Mouse (Mus musculus): Measurements from ENCODE around the gene Podn.

DNA sequence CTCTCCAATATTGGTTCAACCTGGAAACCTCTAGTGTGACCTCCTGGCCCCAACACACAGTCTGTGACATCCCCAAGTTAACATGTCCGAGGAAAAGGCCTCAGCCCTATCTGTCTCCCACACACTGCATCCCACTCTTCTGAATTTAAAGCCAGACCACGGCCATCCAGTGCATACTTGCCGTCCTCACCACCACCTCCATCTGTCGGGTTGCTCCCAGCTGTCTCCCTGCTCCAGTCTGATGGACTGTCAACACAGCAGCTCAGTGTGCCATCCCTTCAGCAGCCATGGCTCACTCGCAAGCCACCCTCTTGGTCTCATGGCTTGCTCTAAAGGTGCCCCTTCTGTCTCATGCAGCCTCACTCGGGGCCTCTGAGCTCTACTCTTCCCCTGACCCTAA is 100.5 kb downstream of the Podn start:
- TF ChIP-seq CTCF (IDR thresholded peaks at IDR 0.05; ENCODE audit: low read depth): no peak
- TF ChIP-seq EP300 (IDR thresholded peaks at IDR 0.05; ENCODE audit: low read depth): no peak

Data from liver, embryonic 14.5 days (tissue).